Mouse (Mus musculus): ENCODE results near the gene Naglu. TPM values are rescaled to one million over a fixed set of nuclear protein-coding genes. Genes with fewer than 3 reads are reported as not detected.

Naglu gene
- polyA plus RNA-seq, 1 experiment from 2014 or later = 9.5 TPM

GRCm38 (mm10) chr11:101037795-101038194 is 32.0 kb upstream of the Naglu start:
- H3K4me2 ChIP-seq (replicated peaks) = no peak overlapping the region
- H3K27me3 ChIP-seq = no peaks in the 10 kb centered on the region
- H3K27ac ChIP-seq = no peak overlapping the region
- no peak for ATAC-seq (ENCODE audit: insufficient number of reproducible peaks, insufficient read depth, low FRiP score, low TSS enrichment)
- WGBS = 84% methylated on average over 10 of the region's 10 CpGs
- H3K4me3 ChIP-seq = no peak overlapping the region
- H3K36me3 ChIP-seq = peaks cover 68% of the 10 kb centered on the region
- no peak overlapping the region for H3K9ac ChIP-seq
- no peaks in the 10 kb centered on the region for H3K9me3 ChIP-seq
- no peaks in the 10 kb centered on the region for H3K4me1 ChIP-seq

- Histone ChIP-seq H3K9me3 (no peaks in the 10 kb centered on the region), H3K27ac (no peak overlapping the region), H3K27me3 (no peaks in the 10 kb centered on the region), H3K36me3 (peaks cover 75% of the 10 kb centered on the region), H3K4me2 (replicated peaks) (no peak overlapping the region), H3K4me3 (no peak overlapping the region), H3K4me1 (no peaks in the 10 kb centered on the region), H3K9ac (no peak overlapping the region)
- 90% methylated on average over 4 of the region's 4 CpGs for WGBS
- no peak for ATAC-seq (ENCODE audit: insufficient number of reproducible peaks, insufficient read depth, low FRiP score, low TSS enrichment)
These were observed 24.0 kb upstream of the Naglu start for GRCm38 (mm10) chr11:101045826-101046225.

DNA sequence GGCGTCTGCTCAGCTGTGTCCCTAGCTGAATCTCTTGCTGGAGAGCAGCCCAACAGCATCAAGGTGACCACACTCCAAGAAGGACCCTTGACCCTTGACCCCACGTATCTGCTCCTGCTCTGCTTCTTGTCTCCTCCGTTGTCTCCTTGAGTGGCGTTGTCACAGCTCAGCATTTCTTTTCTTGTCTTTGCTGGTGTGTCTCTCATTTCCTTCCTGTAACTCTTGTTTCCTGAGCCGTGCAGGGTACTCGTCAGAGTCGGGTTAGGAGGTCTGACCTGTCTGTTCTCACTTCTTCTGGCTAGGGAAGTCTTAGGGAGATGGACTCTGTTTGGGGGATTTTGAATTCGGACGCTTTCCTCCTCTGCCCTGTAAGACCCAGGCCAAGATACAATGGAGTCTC is 23.4 kb upstream of the Naglu start:
- no peak for ATAC-seq (ENCODE audit: insufficient number of reproducible peaks, insufficient read depth, low FRiP score, low TSS enrichment)
- no peaks in the 10 kb centered on the region for H3K4me1 ChIP-seq
- H3K27ac ChIP-seq = no peak overlapping the region
- 60% methylated on average over 9 of the region's 9 CpGs for WGBS
- no peak overlapping the region for H3K4me2 ChIP-seq (replicated peaks)
- no peak overlapping the region for H3K4me3 ChIP-seq
- H3K36me3 ChIP-seq = peaks cover 77% of the 10 kb centered on the region
- no peaks in the 10 kb centered on the region for H3K9me3 ChIP-seq
- H3K9ac ChIP-seq = no peak overlapping the region
- no peaks in the 10 kb centered on the region for H3K27me3 ChIP-seq

DNA sequence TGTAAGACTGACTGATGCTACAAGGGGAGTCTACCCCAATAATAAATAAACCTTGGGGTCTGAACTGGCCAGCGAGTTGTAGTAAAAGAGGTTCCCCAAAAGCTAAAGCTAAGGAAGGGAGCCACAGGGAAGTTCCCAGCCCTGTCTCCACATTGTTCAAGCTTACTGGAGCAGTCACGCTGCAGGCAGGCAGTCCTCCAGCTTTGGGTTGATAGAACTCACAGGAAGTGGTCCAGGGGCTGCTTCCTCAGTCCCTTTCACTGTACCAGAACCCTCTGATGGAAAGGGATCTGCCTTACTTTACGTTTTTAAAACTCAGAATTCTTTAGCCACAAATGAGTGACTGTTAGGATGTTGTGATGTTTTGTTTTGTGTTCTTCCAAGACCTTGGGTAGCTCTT is 22.3 kb upstream of the Naglu start:
- no peaks in the 10 kb centered on the region for H3K9me3 ChIP-seq
- H3K4me3 ChIP-seq = no peak overlapping the region
- H3K4me2 ChIP-seq (replicated peaks) = no peak overlapping the region
- no peak overlapping the region for H3K9ac ChIP-seq
- ATAC-seq (ENCODE audit: insufficient number of reproducible peaks, insufficient read depth, low FRiP score, low TSS enrichment) = no peak
- H3K4me1 ChIP-seq = no peaks in the 10 kb centered on the region
- no peaks in the 10 kb centered on the region for H3K27me3 ChIP-seq
- peaks cover 71% of the 10 kb centered on the region for H3K36me3 ChIP-seq
- H3K27ac ChIP-seq = no peak overlapping the region
- WGBS = 82% methylated on average over 3 of the region's 3 CpGs

- no peak overlapping the region for H3K9ac ChIP-seq
- H3K4me3 ChIP-seq = no peak overlapping the region
- WGBS = 93% methylated on average over 9 of the region's 9 CpGs
- H3K36me3 ChIP-seq = peaks cover 52% of the 10 kb centered on the region
- no peaks in the 10 kb centered on the region for H3K4me1 ChIP-seq
- H3K9me3 ChIP-seq = 0 out of 2 replicates have a peak, but pooled peaks cover 6% of the 10 kb centered on the region
- no peaks in the 10 kb centered on the region for H3K27me3 ChIP-seq
- H3K27ac ChIP-seq = no peak overlapping the region
- H3K4me2 ChIP-seq (replicated peaks) = no peak overlapping the region
- no peak for ATAC-seq (ENCODE audit: insufficient number of reproducible peaks, insufficient read depth, low FRiP score, low TSS enrichment)
These were observed 19.5 kb upstream of the Naglu start for GRCm38 (mm10) chr11:101050359-101050758.

DNA sequence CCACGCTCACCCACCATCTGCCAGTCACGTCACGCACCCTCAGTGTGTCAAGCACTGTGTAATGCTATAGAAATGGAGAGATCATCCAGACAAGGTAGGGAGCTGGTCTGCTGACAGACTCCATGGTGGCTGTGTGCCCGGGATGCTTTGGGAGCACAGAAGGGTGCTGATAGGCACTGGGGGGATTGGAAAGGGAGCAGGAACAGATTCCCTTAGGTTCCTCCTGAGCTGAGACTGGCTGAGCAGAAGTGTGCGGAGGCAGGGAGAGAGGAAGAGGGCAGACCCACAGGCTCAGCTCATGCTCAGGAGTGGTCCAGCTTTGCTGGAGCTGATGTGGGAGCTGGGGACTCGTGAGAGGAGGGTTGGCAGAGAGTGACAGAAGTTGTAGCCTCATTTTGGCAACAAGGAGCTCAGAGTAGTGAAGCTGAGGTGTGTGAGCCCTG is 18.7 kb upstream of the Naglu start:
- H3K27ac ChIP-seq = no peak overlapping the region

DNA sequence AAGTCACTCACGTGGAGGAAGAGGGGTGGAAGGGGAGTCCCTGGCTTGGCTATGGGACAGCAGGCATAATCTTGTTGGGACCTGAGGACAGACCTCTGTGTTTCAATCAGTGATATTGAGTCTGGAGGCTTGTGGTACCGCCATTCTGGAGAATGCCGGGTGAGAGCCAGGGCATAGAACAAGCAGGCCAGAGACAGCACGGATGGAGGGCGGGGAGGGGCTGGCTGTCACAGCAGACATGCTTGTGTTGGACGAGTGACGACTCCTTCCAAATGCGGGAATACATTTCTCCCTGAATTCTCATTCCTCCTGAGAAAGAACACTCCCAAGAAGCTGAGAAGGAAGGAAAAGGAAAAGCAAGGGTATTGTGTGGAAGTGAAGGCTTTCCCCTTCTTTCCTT is 18.2 kb upstream of the Naglu start:
- no peak overlapping the region for H3K27ac ChIP-seq
- ATAC-seq (ENCODE audit: insufficient number of reproducible peaks, insufficient read depth, low FRiP score, low TSS enrichment) = no peak
- H3K27me3 ChIP-seq = no peaks in the 10 kb centered on the region
- 84% methylated on average over 8 of the region's 8 CpGs for WGBS
- H3K4me1 ChIP-seq = no peaks in the 10 kb centered on the region
- H3K9ac ChIP-seq = no peak overlapping the region
- H3K4me3 ChIP-seq = no peak overlapping the region
- H3K4me2 ChIP-seq (replicated peaks) = no peak overlapping the region
- peaks cover 49% of the 10 kb centered on the region for H3K36me3 ChIP-seq
- 0 out of 2 replicates have a peak, but pooled peaks cover 6% of the 10 kb centered on the region for H3K9me3 ChIP-seq

More for the DNA sequence above, 18.7 kb upstream of the Naglu start:
- Histone ChIP-seq H3K4me1 (no peaks in the 10 kb centered on the region), H3K27me3 (no peaks in the 10 kb centered on the region), H3K9me3 (0 out of 2 replicates have a peak, but pooled peaks cover 6% of the 10 kb centered on the region), H3K4me2 (replicated peaks) (no peak overlapping the region), H3K36me3 (peaks cover 49% of the 10 kb centered on the region), H3K9ac (no peak overlapping the region), H3K4me3 (no peak overlapping the region)
- WGBS = 90% methylated on average over 6 of the region's 6 CpGs
- ATAC-seq (ENCODE audit: insufficient number of reproducible peaks, insufficient read depth, low FRiP score, low TSS enrichment) = no peak

GRCm38 (mm10) chr11:101052751-101053473 is 16.9 kb upstream of the Naglu start:
- no peaks in the 10 kb centered on the region for H3K4me1 ChIP-seq
- H3K27me3 ChIP-seq = no peaks in the 10 kb centered on the region
- H3K36me3 ChIP-seq = peaks cover 41% of the 10 kb centered on the region
- H3K4me3 ChIP-seq = no peak overlapping the region
- H3K27ac ChIP-seq = no peak overlapping the region
- no peak overlapping the region for H3K4me2 ChIP-seq (replicated peaks)
- H3K9me3 ChIP-seq = 0 out of 2 replicates have a peak, but pooled peaks cover 6% of the 10 kb centered on the region
- ATAC-seq (ENCODE audit: insufficient number of reproducible peaks, insufficient read depth, low FRiP score, low TSS enrichment) = no peak
- WGBS = 91% methylated on average over 10 of the region's 10 CpGs
- H3K9ac ChIP-seq = no peak overlapping the region

DNA sequence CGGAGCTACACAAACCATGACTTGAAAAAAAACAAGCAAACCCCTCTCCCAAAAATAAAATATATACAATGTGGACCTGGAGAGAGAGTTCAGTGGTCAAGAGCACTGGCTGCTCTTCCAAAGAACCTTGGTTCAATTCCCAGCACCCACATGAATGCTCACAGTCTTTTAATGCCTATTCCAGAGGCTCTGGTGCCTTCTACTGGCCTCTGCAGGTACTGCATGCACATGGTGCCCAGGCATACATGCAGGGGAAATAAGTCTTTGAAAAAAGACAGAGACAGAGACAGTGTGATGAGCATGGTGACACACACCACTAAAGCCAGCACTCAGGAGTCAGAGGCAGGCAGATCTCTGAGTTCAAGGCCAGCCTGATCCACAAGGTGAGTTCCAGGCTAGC is 15.8 kb upstream of the Naglu start:
- no peak for ATAC-seq (ENCODE audit: insufficient number of reproducible peaks, insufficient read depth, low FRiP score, low TSS enrichment)
- Histone ChIP-seq H3K9me3 (0 out of 2 replicates have a peak, but pooled peaks cover 6% of the 10 kb centered on the region), H3K27me3 (no peaks in the 10 kb centered on the region), H3K4me1 (no peaks in the 10 kb centered on the region), H3K4me2 (replicated peaks) (no peak overlapping the region), H3K27ac (no peak overlapping the region), H3K4me3 (no peak overlapping the region), H3K9ac (no peak overlapping the region), H3K36me3 (peaks cover 34% of the 10 kb centered on the region)
- 96% methylated on average over 1 of the region's 1 CpGs for WGBS

DNA sequence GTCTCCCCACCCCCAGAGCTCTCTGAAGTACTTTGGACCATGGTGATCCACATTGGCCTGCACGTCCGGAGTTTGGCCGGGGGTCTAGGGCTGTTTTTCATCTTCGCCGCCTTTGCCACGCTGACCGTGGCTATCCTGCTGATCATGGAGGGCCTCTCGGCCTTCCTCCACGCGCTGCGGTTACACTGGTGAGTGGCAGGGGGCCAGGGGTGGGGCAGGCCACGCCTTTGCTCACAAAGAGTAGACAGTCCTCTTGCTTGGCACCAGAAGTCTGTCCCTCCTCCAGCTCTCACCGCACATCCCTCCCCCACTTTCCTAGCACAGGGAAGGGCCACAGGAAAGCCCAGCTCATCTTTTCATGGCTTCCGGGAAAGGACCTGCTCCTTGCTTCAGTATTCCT is 14.4 kb upstream of the Naglu start:
- 82% methylated on average over 14 of the region's 14 CpGs for WGBS
- H3K4me3 ChIP-seq = no peak overlapping the region
- H3K4me1 ChIP-seq = peaks cover 7% of the 10 kb centered on the region; the same call in 1 of the 2 replicates
- 0 out of 2 replicates have a peak, but pooled peaks cover 6% of the 10 kb centered on the region for H3K9me3 ChIP-seq
- no peak overlapping the region for H3K4me2 ChIP-seq (replicated peaks)
- peaks cover 23% of the 10 kb centered on the region for H3K36me3 ChIP-seq
- no peaks in the 10 kb centered on the region for H3K27me3 ChIP-seq
- H3K9ac ChIP-seq = no peak overlapping the region
- no peak for ATAC-seq (ENCODE audit: insufficient number of reproducible peaks, insufficient read depth, low FRiP score, low TSS enrichment)
- H3K27ac ChIP-seq = no peak overlapping the region

- WGBS = 64% methylated on average over 8 of the region's 8 CpGs
- Histone ChIP-seq H3K27me3 (no peaks in the 10 kb centered on the region), H3K27ac (no peak overlapping the region), H3K4me1 (peaks cover 9% of the 10 kb centered on the region; the same call in 1 of the 2 replicates), H3K4me2 (replicated peaks) (no peak overlapping the region), H3K9me3 (0 out of 2 replicates have a peak, but pooled peaks cover 6% of the 10 kb centered on the region), H3K9ac (no peak overlapping the region), H3K36me3 (peaks cover 15% of the 10 kb centered on the region), H3K4me3 (no peak overlapping the region)
- no peak for ATAC-seq (ENCODE audit: insufficient number of reproducible peaks, insufficient read depth, low FRiP score, low TSS enrichment)
These were observed 12.9 kb upstream of the Naglu start for GRCm38 (mm10) chr11:101056885-101057284.

- WGBS = 37% methylated on average over 5 of the region's 5 CpGs
- no peak overlapping the region for H3K9ac ChIP-seq
- no peak overlapping the region for H3K4me2 ChIP-seq (replicated peaks)
- peaks cover 21% of the 10 kb centered on the region for H3K36me3 ChIP-seq
- no peaks in the 10 kb centered on the region for H3K27me3 ChIP-seq
- H3K9me3 ChIP-seq = 0 out of 2 replicates have a peak, but pooled peaks cover 6% of the 10 kb centered on the region
- no peak overlapping the region for H3K27ac ChIP-seq
- no peak overlapping the region for H3K4me3 ChIP-seq
- peaks cover 16% of the 10 kb centered on the region for H3K4me1 ChIP-seq
- ATAC-seq (ENCODE audit: insufficient number of reproducible peaks, insufficient read depth, low FRiP score, low TSS enrichment) = no peak
These were observed 12.0 kb upstream of the Naglu start for GRCm38 (mm10) chr11:101057860-101058259.

Measured in embryonic facial prominence, embryonic 12.5 days (tissue).